Mouse (Mus musculus): ENCODE measurements at regions not wholly inside any gene's neighbourhood (a gene's known extent, or its start where the extent isn't known, plus 50 kb on each side); places are given as distances from the start of the nearest gene placed in this dataset.

- no peak for DNase-seq
Measured at GRCm38 (mm10) chr10:24357636-24358035, 134.3 kb downstream of the Moxd1 start.

- no peak for DNase-seq
Measured at GRCm38 (mm10) chr10:24361424-24361823, 138.1 kb downstream of the Moxd1 start.

GRCm38 (mm10) chr10:24365369-24365768 lies 142.1 kb downstream of the Moxd1 start:
- DNase-seq: peak in 1 of 2 experiments; percentile 13

GRCm38 (mm10) chr10:24367010-24367409 lies 143.7 kb downstream of the Moxd1 start:
- no peak for DNase-seq

GRCm38 (mm10) chr10:24373957-24374356 lies 150.6 kb downstream of the Moxd1 start:
- DNase-seq: peak in 1 of 2 experiments; percentile 25

GRCm38 (mm10) chr10:24379291-24379690 lies 156.0 kb downstream of the Moxd1 start:
- peak in 1 of 2 experiments; percentile 52 for DNase-seq

GRCm38 (mm10) chr10:24380478-24381273 lies 157.4 kb downstream of the Moxd1 start:
- no peak for DNase-seq

GRCm38 (mm10) chr10:24381917-24382316 lies 158.6 kb downstream of the Moxd1 start:
- peak; percentile 52 for DNase-seq

GRCm38 (mm10) chr10:24384061-24384460 lies 160.7 kb downstream of the Moxd1 start:
- no peak for DNase-seq

- no peak for DNase-seq
Measured at GRCm38 (mm10) chr10:24388229-24388628, 164.9 kb downstream of the Moxd1 start.

GRCm38 (mm10) chr10:24391039-24391438 lies 167.7 kb downstream of the Moxd1 start:
- DNase-seq: no peak

- no peak for DNase-seq
Measured at GRCm38 (mm10) chr10:24392066-24392465, 168.7 kb downstream of the Moxd1 start.

GRCm38 (mm10) chr10:24395999-24396784 lies 172.9 kb downstream of the Moxd1 start:
- DNase-seq: peak; percentile 8 to 47

- no peak for DNase-seq
Measured at GRCm38 (mm10) chr10:24397125-24397524, 173.8 kb downstream of the Moxd1 start.

- DNase-seq: no peak
Measured at GRCm38 (mm10) chr10:24404851-24405250, 181.5 kb downstream of the Moxd1 start.

GRCm38 (mm10) chr10:24406953-24407352 lies 183.6 kb downstream of the Moxd1 start:
- DNase-seq: no peak

GRCm38 (mm10) chr10:24407411-24408227 lies 184.3 kb downstream of the Moxd1 start:
- no peak for DNase-seq

GRCm38 (mm10) chr10:24409976-24410375 lies 185.3 kb upstream of the Ccn2 start:
- peak in 1 of 2 experiments; percentile 58 for DNase-seq

- DNase-seq: no peak
Measured at GRCm38 (mm10) chr10:24410885-24411284, 184.4 kb upstream of the Ccn2 start.

- no peak for DNase-seq
Measured at GRCm38 (mm10) chr10:24422498-24423160, 172.6 kb upstream of the Ccn2 start.

GRCm38 (mm10) chr10:24433737-24434367 lies 161.4 kb upstream of the Ccn2 start:
- DNase-seq: peak; percentile 10 to 43

- no peak for DNase-seq
Measured at GRCm38 (mm10) chr10:24437177-24437576, 158.1 kb upstream of the Ccn2 start.
